Mouse (Mus musculus) forebrain, embryonic 11.5 days (tissue): Measurements from ENCODE around the gene Pkd2l1. TPM values are rescaled to one million over a fixed set of nuclear protein-coding genes. Genes with fewer than 3 reads are reported as not detected.
"Not testable (repeated sequence)": the region's sequence is repeated elsewhere in the genome, so short reads cannot be mapped to it uniquely, and the experiment has no call there.

Source experiments
- ATAC-seq: fragments of 200-750 bp; cut with Nextera tagmentation; replicated peaks from 2 replicates; pipeline ENCODE4 v1.8.0; 2017; ENCODE audit warnings: moderate TSS enrichment; ENCODE audit not compliant: low FRiP score
- DNase-seq: peaks from one replicate; pipeline ENCODE4 v3.0.0-alpha.2; 2017; ENCODE audit warnings: low spot score
- H3K27ac ChIP-seq: fragments of 300-500 bp; sonication (generic); 2 replicates; pipeline ENCODE4 v1.5.1; 2014; ENCODE audit warnings: low read depth, low read length
- H3K27me3 ChIP-seq: fragments of 300-500 bp; sonication (generic); 2 replicates; pipeline ENCODE4 v1.6.1; 2014; ENCODE audit warnings: mild to moderate bottlenecking, low read length, mixed read lengths; ENCODE audit not compliant: control insufficient read depth, insufficient read depth
- H3K36me3 ChIP-seq: fragments of 300-500 bp; sonication (generic); 2 replicates; pipeline ENCODE4 v1.6.1; 2014; ENCODE audit warnings: mild to moderate bottlenecking, low read length, moderate library complexity, mixed read lengths; ENCODE audit not compliant: control insufficient read depth, insufficient read depth
- H3K4me1 ChIP-seq: fragments of 300-500 bp; sonication (generic); replicated peaks from 2 replicates; pipeline ENCODE4 v1.6.1; 2014; ENCODE audit warnings: low read length, mixed read lengths; ENCODE audit not compliant: control insufficient read depth, insufficient read depth
- H3K4me2 ChIP-seq: fragments of 300-500 bp; sonication (generic); 2 replicates; pipeline ENCODE4 v1.6.1; 2014; ENCODE audit warnings: low read depth, mild to moderate bottlenecking, low read length, moderate library complexity, mixed read lengths; ENCODE audit not compliant: severe bottlenecking
- H3K4me3 ChIP-seq: fragments of 300-500 bp; sonication (generic); 2 replicates; pipeline ENCODE4 v1.5.1; 2014; ENCODE audit warnings: low read depth, low read length
- H3K9ac ChIP-seq: fragments of 300-500 bp; sonication (generic); 2 replicates; pipeline ENCODE4 v1.6.1; 2014; ENCODE audit warnings: low read length
- H3K9me3 ChIP-seq: fragments of 300-500 bp; sonication (generic); 2 replicates; pipeline ENCODE4 v1.6.1; 2016; ENCODE audit warnings: low read length, mixed read lengths; ENCODE audit not compliant: control insufficient read depth
- WGBS: fragments of 180-500 bp; shearing (Covaris S2); extraction: QIAGEN DNeasy Blood & Tissue Kit; methylation state at CpG from one replicate; pipeline ENCODE4 v1.1.7; 2014; 5-methylcytosine and 5-hydroxymethylcytosine counted together
- polyA plus RNA-seq: library from polyadenylated mRNA; unstranded; fragments of >200 nt; fragmentation: Nextera tagmentation; extraction: Ambion mirVana; gene quantifications from 2 replicates; pipeline ENCODE4 v1.2.1, GENCODE M21; 2014

Gene Pkd2l1
- polyA plus RNA-seq, 1 experiment from 2014 or later = 0.39 TPM

- 95% methylated on average over 10 of the region's 10 CpGs for WGBS
- H3K36me3 ChIP-seq = peaks cover 2% of the 10 kb centered on the region; the same call in 1 of the 2 replicates
Measured at GRCm38 (mm10) chr19:44127729-44128497, 64.3 kb downstream of the Pkd2l1 start.

DNA sequence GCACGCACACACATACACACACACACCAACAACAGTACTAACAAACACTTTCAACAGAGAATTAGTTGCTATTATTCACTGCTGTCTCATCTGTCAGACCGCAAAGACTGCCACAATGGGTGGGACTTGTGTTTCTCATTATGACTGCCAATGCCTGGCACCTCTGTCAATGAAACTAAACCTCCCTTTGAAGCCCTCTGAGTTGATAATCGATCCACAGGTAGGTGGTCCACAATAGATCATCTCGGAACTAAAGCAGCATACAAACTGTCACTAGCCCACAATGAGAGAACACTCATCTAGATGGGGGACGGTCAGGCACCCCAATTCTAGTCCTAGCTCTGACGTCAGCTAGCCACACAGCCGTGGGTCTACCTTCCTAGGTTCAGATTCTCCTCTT lies 71.1 kb downstream of the Pkd2l1 start:
- Histone ChIP-seq H3K4me2 (no peak overlapping the region), H3K9me3 (no peaks in the 10 kb centered on the region), H3K27me3 (no peaks in the 10 kb centered on the region), H3K36me3 (peaks cover 3% of the 10 kb centered on the region; the same call in 1 of the 2 replicates), H3K4me3 (no peak overlapping the region), H3K9ac (no peak overlapping the region), H3K27ac (no peak overlapping the region), H3K4me1 (no peaks in the 10 kb centered on the region)
- DNase-seq = no peak
- ATAC-seq = no peak
- WGBS = 93% methylated on average over 7 of the region's 7 CpGs

More at GRCm38 (mm10) chr19:44127729-44128497, 64.3 kb downstream of the Pkd2l1 start:
- Histone ChIP-seq H3K27ac (no peak overlapping the region), H3K4me2 (no peak overlapping the region), H3K4me3 (no peak overlapping the region), H3K9me3 (no peaks in the 10 kb centered on the region), H3K27me3 (no peaks in the 10 kb centered on the region), H3K9ac (no peak overlapping the region), H3K4me1 (no peaks in the 10 kb centered on the region)
- ATAC-seq (no peak), DNase-seq (no peak)

DNA sequence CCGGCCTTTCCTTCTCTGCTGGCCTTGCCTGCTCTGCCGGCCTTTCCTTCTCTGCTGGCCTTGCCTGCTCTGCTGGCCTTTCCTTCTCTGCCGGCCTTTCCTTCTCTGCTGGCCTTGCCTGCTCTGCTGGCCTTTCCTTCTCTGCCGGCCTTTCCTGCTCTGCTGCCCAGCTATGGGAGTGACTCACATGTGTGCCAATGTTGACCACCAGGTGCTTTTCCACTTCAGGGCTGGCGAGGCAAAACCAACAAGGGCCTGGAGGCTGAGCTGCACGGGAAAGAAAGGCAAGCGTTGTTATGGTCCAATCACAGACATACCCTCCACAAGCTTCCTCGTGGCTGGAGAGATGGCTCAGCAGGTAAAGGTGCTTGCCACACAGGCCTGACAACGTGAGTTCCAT lies 71.6 kb downstream of the Pkd2l1 start:
- not testable (repeated sequence) for H3K9ac ChIP-seq, H3K4me2 ChIP-seq, H3K4me3 ChIP-seq, H3K36me3 ChIP-seq, H3K4me1 ChIP-seq, H3K27me3 ChIP-seq, H3K9me3 ChIP-seq, H3K27ac ChIP-seq, DNase-seq, ATAC-seq
- WGBS = 91% methylated on average over 7 of the region's 9 CpGs

- Histone ChIP-seq H3K36me3 (peaks cover 7% of the 10 kb centered on the region), H3K4me3 (no peak overlapping the region)
- ATAC-seq = no peak
Measured at GRCm38 (mm10) chr19:44117793-44118192, 74.4 kb downstream of the Pkd2l1 start.

DNA sequence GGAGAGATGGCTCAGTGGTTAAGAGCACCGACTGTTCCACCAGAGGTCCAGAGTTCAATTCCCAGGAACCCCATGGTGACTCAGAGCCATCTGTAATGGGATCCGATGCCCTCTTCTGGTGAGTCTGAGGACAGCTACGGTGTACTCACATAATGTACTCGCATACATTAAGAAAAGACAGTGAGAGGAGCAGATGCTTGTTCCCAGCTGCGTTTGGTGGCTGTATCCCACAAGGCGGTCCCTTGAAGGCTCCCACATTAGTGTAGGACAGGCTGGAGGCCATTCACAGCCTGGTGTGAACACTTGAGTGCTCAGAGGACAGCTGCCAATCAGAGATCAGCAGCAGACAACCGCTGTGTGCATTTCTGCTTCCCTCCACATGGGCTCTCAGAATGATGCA lies 80.5 kb downstream of the Pkd2l1 start:
- Histone ChIP-seq H3K27me3 (no peaks in the 10 kb centered on the region), H3K9me3 (no peaks in the 10 kb centered on the region), H3K4me3 (no peak overlapping the region), H3K27ac (no peak overlapping the region), H3K4me1 (peaks cover 1% of the 10 kb centered on the region; the same call in 1 of the 2 replicates), H3K9ac (no peak overlapping the region), H3K36me3 (peaks cover 7% of the 10 kb centered on the region), H3K4me2 (no peak overlapping the region)
- 66% methylated on average over 7 of the region's 7 CpGs for WGBS
- no peak for DNase-seq
- ATAC-seq = no peak

More at GRCm38 (mm10) chr19:44117793-44118192, 74.4 kb downstream of the Pkd2l1 start:
- no peak overlapping the region for H3K9ac ChIP-seq
- no peak overlapping the region for H3K27ac ChIP-seq
- no peak for DNase-seq
- H3K27me3 ChIP-seq = no peaks in the 10 kb centered on the region
- H3K4me1 ChIP-seq = no peaks in the 10 kb centered on the region
- no peak overlapping the region for H3K4me2 ChIP-seq
- H3K9me3 ChIP-seq = no peaks in the 10 kb centered on the region

- peaks cover 7% of the 10 kb centered on the region for H3K36me3 ChIP-seq
- H3K4me3 ChIP-seq = no peak overlapping the region
- peaks cover 6% of the 10 kb centered on the region for H3K4me1 ChIP-seq
- no peak overlapping the region for H3K4me2 ChIP-seq
- H3K9ac ChIP-seq = no peak overlapping the region
- no peak for ATAC-seq
- H3K27me3 ChIP-seq = no peaks in the 10 kb centered on the region
- 92% methylated on average over 9 of the region's 9 CpGs for WGBS
- no peak overlapping the region for H3K27ac ChIP-seq
- no peak for DNase-seq
- no peaks in the 10 kb centered on the region for H3K9me3 ChIP-seq
Measured at GRCm38 (mm10) chr19:44110356-44110755, 81.9 kb downstream of the Pkd2l1 start.

DNA sequence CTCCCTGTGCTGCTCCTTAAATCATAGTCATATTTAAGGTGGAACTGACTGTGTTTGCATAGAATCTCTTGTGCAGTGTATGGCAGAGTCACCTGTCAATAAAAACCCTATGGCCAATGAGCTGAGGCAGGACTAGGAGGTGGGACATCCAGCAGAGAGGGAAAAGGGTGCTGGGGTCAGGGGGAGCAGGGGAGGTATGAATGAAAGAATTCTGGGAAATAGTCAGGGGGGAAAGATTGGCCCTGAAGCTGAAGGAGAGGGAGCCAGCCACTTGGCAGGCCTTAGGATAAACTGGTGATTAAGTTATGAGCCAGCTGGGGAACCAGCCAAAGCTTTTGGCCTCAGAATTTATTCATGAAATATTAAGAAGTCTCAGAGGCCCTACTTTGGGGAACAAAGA lies 83.2 kb downstream of the Pkd2l1 start:
- H3K27me3 ChIP-seq = no peaks in the 10 kb centered on the region
- no peak overlapping the region for H3K4me3 ChIP-seq
- peaks cover 7% of the 10 kb centered on the region for H3K36me3 ChIP-seq
- DNase-seq = no peak
- no peak overlapping the region for H3K9ac ChIP-seq
- no peak overlapping the region for H3K27ac ChIP-seq
- H3K4me2 ChIP-seq = no peak overlapping the region
- no peak for ATAC-seq
- H3K4me1 ChIP-seq = peaks cover 6% of the 10 kb centered on the region
- no peaks in the 10 kb centered on the region for H3K9me3 ChIP-seq

GRCm38 (mm10) chr19:44107661-44108521 lies 84.4 kb downstream of the Pkd2l1 start:
- DNase-seq = no peak
- H3K27ac ChIP-seq = no peak overlapping the region
- 29% methylated on average over 22 of the region's 22 CpGs for WGBS

More at GRCm38 (mm10) chr19:44107661-44108521, 84.4 kb downstream of the Pkd2l1 start:
- Histone ChIP-seq H3K27me3 (no peaks in the 10 kb centered on the region), H3K4me2 (peak overlapping the region; percentile 88), H3K9me3 (no peaks in the 10 kb centered on the region), H3K4me3 (peak overlapping the region; percentile 96), H3K4me1 (peaks cover 6% of the 10 kb centered on the region), H3K36me3 (peaks cover 3% of the 10 kb centered on the region), H3K9ac (peak overlapping the region; percentile 90)
- ATAC-seq = peak; percentile 38; the same call in 1 of the 2 replicates
